Comparison of ENCODE assay signal across 8 mouse cellular contexts in the genomic region with DNA sequence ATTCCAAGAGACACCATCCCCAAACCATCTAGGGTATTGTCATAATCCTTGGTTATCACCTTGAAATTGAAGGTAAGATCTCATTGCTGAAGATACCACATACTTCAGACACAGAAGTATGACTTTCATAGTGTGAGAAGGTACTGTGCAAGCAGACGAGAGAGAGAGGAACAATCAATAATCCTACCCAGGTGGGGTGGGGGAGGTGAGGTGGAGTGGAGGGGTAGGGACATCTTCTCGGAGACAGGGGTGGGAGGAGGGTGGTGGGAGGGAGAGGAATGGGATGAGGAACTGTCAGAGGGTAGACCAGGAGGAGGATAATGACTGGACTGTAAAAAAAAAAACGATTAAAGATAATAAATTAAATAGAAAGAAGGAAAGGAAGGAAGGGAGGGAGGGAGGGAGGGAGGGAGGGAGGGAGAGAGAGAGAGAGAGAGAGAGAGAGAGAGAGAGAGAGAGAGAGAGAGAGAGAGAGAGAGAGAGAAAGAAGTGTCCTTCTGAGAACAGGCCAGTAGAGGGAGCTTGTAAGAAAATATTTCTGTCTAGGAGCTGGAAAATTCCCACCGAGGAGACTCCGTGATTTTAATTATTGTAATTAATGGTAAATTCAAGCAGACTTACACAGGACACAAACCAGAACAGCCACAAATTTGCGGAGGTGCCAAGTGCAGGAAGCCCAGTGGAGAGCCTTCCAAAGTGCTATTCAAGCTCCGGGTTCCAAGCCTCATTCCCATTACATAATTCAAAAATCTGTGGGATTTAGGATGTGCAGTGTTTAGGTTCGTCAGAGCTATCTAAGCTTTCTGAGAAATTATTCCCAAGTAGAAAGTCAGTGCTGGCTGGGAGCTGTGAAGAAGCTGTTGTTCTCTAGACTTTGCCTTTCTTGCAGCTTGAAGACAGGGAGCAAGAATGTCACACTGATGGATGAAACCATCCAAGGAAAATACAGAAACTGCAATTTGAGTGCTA. TPM values are rescaled to one million over a fixed set of nuclear protein-coding genes. Genes with fewer than 3 reads are reported as not detected.
DNase-seq lines count a peak whose midpoint lies in the region; ATAC-seq lines count a peak whose summit lies in the region.

No protein-coding gene starts in this region.

- no peak overlapping the region for H3K4me3 ChIP-seq in hindbrain, embryonic 13.5 days
- no peak overlapping the region for H3K4me3 ChIP-seq in hindbrain, embryonic 10.5 days

- no peak overlapping the region for H3K9ac ChIP-seq in hindbrain, embryonic 13.5 days

- H3K4me1 ChIP-seq in hindbrain, embryonic 13.5 days (replicated peaks), result no peaks in the 10 kb centered on the region; the same call in 1 of the 2 replicates
- no peaks in the 10 kb centered on the region for H3K4me1 ChIP-seq in hindbrain, embryonic 10.5 days (replicated peaks)

- H3K27me3 ChIP-seq in hindbrain, embryonic 13.5 days, result no peaks in the 10 kb centered on the region
- H3K27me3 ChIP-seq in hindbrain, embryonic 10.5 days (ENCODE audit: insufficient read depth, poor library complexity, severe bottlenecking), result no peaks in the 10 kb centered on the region

- H3K4me2 ChIP-seq in hindbrain, embryonic 13.5 days, result no peak overlapping the region

- H3K27ac ChIP-seq in hindbrain, embryonic 13.5 days, result no peak overlapping the region
- H3K27ac ChIP-seq in hindbrain, embryonic 10.5 days, result no peak overlapping the region

- no peaks in the 10 kb centered on the region for H3K9me3 ChIP-seq in hindbrain, embryonic 13.5 days
- 0 out of 2 replicates have a peak, but pooled peaks cover 2% of the 10 kb centered on the region for H3K9me3 ChIP-seq in hindbrain, embryonic 10.5 days

- WGBS in hindbrain, embryonic 13.5 days, result 57% methylated on average over 8 of the region's 8 CpGs
- 58% methylated on average over 8 of the region's 8 CpGs for WGBS in hindbrain, embryonic 10.5 days

- DNase-seq in hindbrain, embryonic 10.5 days (ENCODE audit: low spot score), result no peak
- peak; percentile 46 for DNase-seq in ES-CJ7 (ENCODE audit: low read depth, low spot score)
- peak; percentile 44 to 65 for DNase-seq in cerebellum, adult 18-20 months
- DNase-seq in layer of hippocampus, adult 18-20 months (ENCODE audit: low spot score in 2 of 2), result peak; percentile 30 to 79
- peak; percentile 69 for DNase-seq in telencephalon, adult 2 months (ENCODE audit: low read depth, low spot score)
- DNase-seq in c-Kit-positive CD71-positive TER-119-positive erythroid progenitor cells, embryonic 14.5 days (ENCODE audit: low spot score), result no peak
- DNase-seq in urinary bladder, adult 2 months (ENCODE audit: low spot score), result no peak

- H3K36me3 ChIP-seq in hindbrain, embryonic 13.5 days, result no peaks in the 10 kb centered on the region
- H3K36me3 ChIP-seq in hindbrain, embryonic 10.5 days, result no peaks in the 10 kb centered on the region

- ATAC-seq in hindbrain, embryonic 13.5 days (ENCODE audit: low FRiP score), result peak; percentile 52; the same call in 1 of the 2 replicates

RNA-seq across cellular contexts. Expression of a gene that starts 35.5 kb away (rescaled TPM):
- 202 and 207 TPM in 2 replicates for polyA plus RNA-seq in hindbrain, embryonic 13.5 days (2015; fragmentation: Nextera tagmentation; extraction: Ambion mirVana)
- polyA plus RNA-seq in hindbrain, embryonic 10.5 days (2016; fragmentation: Nextera tagmentation; extraction: Ambion mirVana), result 223 and 241 TPM in 2 replicates
- total RNA-seq in layer of hippocampus, adult 18-20 months (2021), result 10 to 100 TPM; 53.9 to 55.4 TPM
- polyA plus RNA-seq in urinary bladder, adult 2 months (2012; rRNA removed), result 109 and 133 TPM in 2 replicates

Comparison
In these comparisons a context has a peak if more than half of its experiments do, and no peak if none do; other contexts are left out.
1. DNase-seq: peak in ES-CJ7 (single experiment), cerebellum, adult 18-20 months (2 of 2), layer of hippocampus, adult 18-20 months (2 of 2) and telencephalon, adult 2 months (single experiment); none in hindbrain, embryonic 10.5 days (single experiment), c-Kit-positive CD71-positive TER-119-positive erythroid progenitor cells, embryonic 14.5 days (single experiment) and urinary bladder, adult 2 months (single experiment).